Comparison of ENCODE assay signal across 8 mouse cellular contexts in the genomic region with DNA sequence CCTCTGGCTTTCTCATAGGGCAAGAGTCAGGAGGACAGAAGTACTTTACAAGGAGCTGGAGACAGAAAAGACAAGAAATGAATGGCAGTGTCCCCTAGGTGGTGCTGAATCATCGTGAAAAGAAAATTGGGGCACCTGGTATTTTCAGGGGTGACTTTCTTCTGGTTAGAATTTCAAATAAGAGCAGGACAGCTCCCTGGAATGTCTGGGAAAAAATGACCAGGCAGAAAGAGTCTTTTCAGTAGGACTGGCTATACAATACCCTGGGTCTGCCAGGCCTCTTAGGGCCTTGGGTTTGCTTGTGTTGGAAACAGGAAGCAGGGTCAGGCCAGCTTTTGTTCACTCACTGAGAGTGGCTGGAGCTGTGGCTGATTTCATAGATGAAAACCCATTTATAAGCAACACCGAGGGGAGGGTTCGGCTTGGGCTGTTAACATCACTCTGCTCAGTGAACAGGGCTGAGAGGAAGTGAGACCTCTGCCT. TPM values are rescaled to one million over a fixed set of nuclear protein-coding genes. Genes with fewer than 3 reads are reported as not detected.
DNase-seq lines count a peak whose midpoint lies in the region; ATAC-seq lines count a peak whose summit lies in the region.

No protein-coding gene starts in this region.

- no peak overlapping the region for H3K4me3 ChIP-seq in forebrain, embryonic 14.5 days (ENCODE audit: low read depth, low read length)
- no peak overlapping the region for H3K4me3 ChIP-seq in hindbrain, embryonic 14.5 days (replicated peaks; ENCODE audit: low read length)

- 6% methylated on average over 3 of the region's 3 CpGs for whole genome bisulfite sequencing in forebrain, embryonic 14.5 days
- 7% methylated on average over 3 of the region's 3 CpGs for WGBS in hindbrain, embryonic 14.5 days

- no peaks in the 10 kb centered on the region for H3K9me3 ChIP-seq in forebrain, embryonic 14.5 days (replicated peaks; ENCODE audit: control insufficient read depth, low read length)
- no peaks in the 10 kb centered on the region for H3K9me3 ChIP-seq in hindbrain, embryonic 14.5 days (ENCODE audit: control insufficient read depth, low read length)

- H3K27me3 ChIP-seq in forebrain, embryonic 14.5 days (replicated peaks; ENCODE audit: control insufficient read depth, insufficient read depth, low read length), result no peaks in the 10 kb centered on the region
- H3K27me3 ChIP-seq in hindbrain, embryonic 14.5 days (ENCODE audit: control insufficient read depth, insufficient read depth, low read length), result no peaks in the 10 kb centered on the region

- H3K27ac ChIP-seq in forebrain, embryonic 14.5 days (ENCODE audit: low read depth, low read length), result peak overlapping the region; percentile 74; the same call in 1 of the 2 replicates
- peak overlapping the region; percentile 58 for H3K27ac ChIP-seq in hindbrain, embryonic 14.5 days

- no peaks in the 10 kb centered on the region for H3K36me3 ChIP-seq in forebrain, embryonic 14.5 days (ENCODE audit: control insufficient read depth, insufficient read depth, low read length)
- H3K36me3 ChIP-seq in hindbrain, embryonic 14.5 days (replicated peaks; ENCODE audit: control insufficient read depth, insufficient read depth), result no peaks in the 10 kb centered on the region

- no peak overlapping the region; the same call in 1 of the 2 replicates for H3K4me2 ChIP-seq in forebrain, embryonic 14.5 days (ENCODE audit: low read length)
- H3K4me2 ChIP-seq in hindbrain, embryonic 14.5 days (replicated peaks), result no peak overlapping the region

- H3K4me1 ChIP-seq in forebrain, embryonic 14.5 days (ENCODE audit: control insufficient read depth, insufficient read depth, low read length), result peaks cover 20% of the 10 kb centered on the region
- H3K4me1 ChIP-seq in hindbrain, embryonic 14.5 days (replicated peaks; ENCODE audit: control insufficient read depth, insufficient read depth, low read length), result peaks cover 25% of the 10 kb centered on the region

- H3K9ac ChIP-seq in forebrain, embryonic 14.5 days (ENCODE audit: low read length), result no peak overlapping the region
- no peak overlapping the region for H3K9ac ChIP-seq in hindbrain, embryonic 14.5 days

- peak; percentile 85 for ATAC-seq in forebrain, embryonic 14.5 days
- ATAC-seq in hindbrain, embryonic 14.5 days (ENCODE audit: low FRiP score), result peak; percentile 84
- no peak for ATAC-seq in megakaryocyte, adult 5-6 weeks (ENCODE audit: poor library complexity, severe bottlenecking)

- DNase-seq in MN1 (ENCODE audit: low spot score), result peak; percentile 23
- peak; percentile 4 for DNase-seq in c-Kit-positive CD71-negative TER-119-negative erythroid progenitor cells, embryonic 14.5 days (ENCODE audit: low read depth)
- peak; percentile 87 for DNase-seq in forebrain, embryonic 14.5 days (ENCODE audit: low spot score)
- peak; percentile 82 for DNase-seq in hindbrain, embryonic 14.5 days (ENCODE audit: low spot score)
- DNase-seq in layer of hippocampus, postnatal 10 days (ENCODE audit: low spot score in 2 of 2), result peak; percentile 64 to 75
- peak; percentile 31 to 43 for DNase-seq in lung, postnatal 4 days
- peak; percentile 31 for DNase-seq in right cerebral cortex, postnatal 4 days

RNA-seq across cellular contexts. Expression of a gene that starts 5.8 kb away (rescaled TPM):
- 0.28 and 0.32 TPM in 2 replicates for polyA plus RNA-seq in forebrain, embryonic 14.5 days (2014; fragmentation: Nextera tagmentation; extraction: Ambion mirVana)
- 0.32 and 0.34 TPM in 2 replicates for polyA plus RNA-seq in hindbrain, embryonic 14.5 days (2014; fragmentation: Nextera tagmentation; extraction: Ambion mirVana)
- total RNA-seq in layer of hippocampus, postnatal 10 days (2021), result under 1 TPM in 1 of 2 experiments, not detected in 1; 0.21 TPM
- not detected in 2 replicates for total RNA-seq in megakaryocyte, adult 5-6 weeks (2015)
- total RNA-seq in megakaryocyte, adult 5-6 weeks (2017), result not detected in 2 replicates

RNA-seq across cellular contexts. Expression of a gene that starts 32.8 kb away (rescaled TPM):
- polyA plus RNA-seq in forebrain, embryonic 14.5 days (2014; fragmentation: Nextera tagmentation; extraction: Ambion mirVana), result 56.2 and 59.4 TPM in 2 replicates
- 48.7 and 49.0 TPM in 2 replicates for polyA plus RNA-seq in hindbrain, embryonic 14.5 days (2014; fragmentation: Nextera tagmentation; extraction: Ambion mirVana)
- 10 to 100 TPM; 19.4 to 23.4 TPM for total RNA-seq in layer of hippocampus, postnatal 10 days (2021)
- total RNA-seq in megakaryocyte, adult 5-6 weeks (2015), result 18.5 and 20.5 TPM in 2 replicates
- 7.2 and 8.5 TPM in 2 replicates for total RNA-seq in megakaryocyte, adult 5-6 weeks (2017)

RNA-seq across cellular contexts. Expression of a gene that starts 33.1 kb away (rescaled TPM):
- polyA plus RNA-seq in forebrain, embryonic 14.5 days (2014; fragmentation: Nextera tagmentation; extraction: Ambion mirVana), result 0.29 and 0.53 TPM in 2 replicates
- polyA plus RNA-seq in hindbrain, embryonic 14.5 days (2014; fragmentation: Nextera tagmentation; extraction: Ambion mirVana), result 0.86 and 0.91 TPM in 2 replicates
- total RNA-seq in layer of hippocampus, postnatal 10 days (2021), result under 1 TPM; 0.76 to 0.82 TPM
- not detected in 2 replicates for total RNA-seq in megakaryocyte, adult 5-6 weeks (2015)
- total RNA-seq in megakaryocyte, adult 5-6 weeks (2017), result not detected in 2 replicates

Comparison
In these comparisons a context has a peak if more than half of its experiments do, and no peak if none do; other contexts are left out.
1. DNase-seq: peak in every context shown above with its lines; median percentile 87 in forebrain, embryonic 14.5 days; 82 in hindbrain, embryonic 14.5 days; 70 in layer of hippocampus, postnatal 10 days; 37 in lung, postnatal 4 days; 31 in right cerebral cortex, postnatal 4 days; 23 in MN1; 4 in c-Kit-positive CD71-negative TER-119-negative erythroid progenitor cells, embryonic 14.5 days.